Mouse (Mus musculus) intestine, embryonic 14.5 days (tissue): ENCODE results near the gene Ino80b. TPM values are rescaled to one million over a fixed set of nuclear protein-coding genes. Genes with fewer than 3 reads are reported as not detected.

ENCODE experiments used
- ATAC-seq: fragments of 200-750 bp; cut with Nextera tagmentation; replicated peaks from 2 replicates; pipeline ENCODE4 v1.8.0; 2017; ENCODE audit warnings: low read depth, moderate number of reproducible peaks, moderate TSS enrichment, moderate library complexity; ENCODE audit not compliant: low FRiP score, low TSS enrichment
- DNase-seq: peaks from one replicate; pipeline ENCODE4 v3.0.0-alpha.2; 2018; ENCODE audit warnings: low spot score
- H3K27ac ChIP-seq: fragments of 300-500 bp; sonication (generic); 2 replicates; pipeline ENCODE4 v1.5.1; 2014; ENCODE audit warnings: low read depth, mild to moderate bottlenecking, control low read depth
- H3K27me3 ChIP-seq: fragments of 300-500 bp; sonication (generic); replicated peaks from 2 replicates; pipeline ENCODE4 v1.6.1; 2014; ENCODE audit warnings: low read length, control low read depth; ENCODE audit not compliant: control insufficient read depth, insufficient read depth
- H3K36me3 ChIP-seq: fragments of 300-500 bp; sonication (generic); 2 replicates; pipeline ENCODE4 v1.6.1; 2014; ENCODE audit warnings: low read length, control low read depth; ENCODE audit not compliant: control insufficient read depth, insufficient read depth
- H3K4me1 ChIP-seq: fragments of 300-500 bp; sonication (generic); replicated peaks from 2 replicates; pipeline ENCODE4 v1.6.1; 2014; ENCODE audit warnings: low read length, control low read depth, mixed read lengths; ENCODE audit not compliant: control insufficient read depth, insufficient read depth
- H3K4me2 ChIP-seq: fragments of 300-500 bp; sonication (generic); 2 replicates; pipeline ENCODE4 v1.6.1; 2014; ENCODE audit warnings: low read length
- H3K4me3 ChIP-seq: fragments of 300-500 bp; sonication (generic); 2 replicates; pipeline ENCODE4 v1.5.1; 2014; ENCODE audit warnings: low read depth, low read length, control low read depth, mixed read lengths
- H3K9ac ChIP-seq: fragments of 300-500 bp; sonication (generic); 2 replicates; pipeline ENCODE4 v1.6.1; 2014; ENCODE audit warnings: mild to moderate bottlenecking, low read length
- H3K9me3 ChIP-seq: fragments of 300-500 bp; sonication (generic); 2 replicates; pipeline ENCODE4 v1.6.1; 2016; ENCODE audit warnings: low read length, control low read depth; ENCODE audit not compliant: control insufficient read depth
- WGBS: fragments of 180-500 bp; shearing (Covaris S2); extraction: QIAGEN DNeasy Blood & Tissue Kit; methylation state at CpG from one replicate; pipeline ENCODE4 v1.1.7; 2014; 5-methylcytosine and 5-hydroxymethylcytosine counted together
- polyA plus RNA-seq: library from polyadenylated mRNA; unstranded; fragments of >200 nt; fragmentation: Nextera tagmentation; extraction: Ambion mirVana; gene quantifications from 2 replicates; pipeline ENCODE4 v1.2.1, GENCODE M21; 2014

Gene Ino80b
- polyA plus RNA-seq, 1 experiment from 2014 or later, result 13.4 TPM

- H3K4me1 ChIP-seq, result peaks cover 12% of the 10 kb centered on the region
- peak overlapping the region; percentile 27 for H3K4me3 ChIP-seq
- no peak overlapping the region for H3K27ac ChIP-seq
- peaks cover 76% of the 10 kb centered on the region for H3K27me3 ChIP-seq
- DNase-seq (no peak), ATAC-seq (no peak)
- peak overlapping the region; percentile 44 for H3K4me2 ChIP-seq
- WGBS, result 11% methylated on average over 9 of the region's 9 CpGs
- H3K36me3 ChIP-seq, result no peaks in the 10 kb centered on the region
- H3K9me3 ChIP-seq, result no peaks in the 10 kb centered on the region
- 0 out of 2 replicates have a peak overlapping the region, but pooled peaks have one; percentile 16 for H3K9ac ChIP-seq
Measured at GRCm38 (mm10) chr6:83087926-83088260, 37.3 kb downstream of the Ino80b start.

- Histone ChIP-seq H3K9ac (0 out of 2 replicates have a peak overlapping the region, but pooled peaks have one; percentile 16), H3K4me2 (peak overlapping the region; percentile 44), H3K9me3 (no peaks in the 10 kb centered on the region), H3K36me3 (no peaks in the 10 kb centered on the region), H3K4me1 (peaks cover 12% of the 10 kb centered on the region), H3K4me3 (peak overlapping the region; percentile 27), H3K27ac (no peak overlapping the region), H3K27me3 (peaks cover 82% of the 10 kb centered on the region)
- 4% methylated on average over 47 of the region's 47 CpGs for WGBS
- ATAC-seq (no peak), DNase-seq (peak; percentile 73)
Measured at GRCm38 (mm10) chr6:83087205-83087925, 37.9 kb downstream of the Ino80b start.

- H3K4me2 ChIP-seq, result peak within 1 kb of the TSS; percentile 44
- WGBS, result 2% methylated on average over 42 of the region's 42 CpGs
- ATAC-seq, result no peak
- no peak within 1 kb of the TSS for H3K27ac ChIP-seq
- peak; percentile 65 for DNase-seq
- H3K36me3 ChIP-seq, result peaks cover 5% of the 10 kb centered on the region; the same call in 1 of the 2 replicates
- peaks cover 82% of the 10 kb centered on the region for H3K27me3 ChIP-seq
- H3K4me3 ChIP-seq, result peak within 1 kb of the TSS; percentile 21
- no peak within 1 kb of the TSS for H3K9ac ChIP-seq
- H3K9me3 ChIP-seq, result no peaks in the 10 kb centered on the region
- peaks cover 12% of the 10 kb centered on the region for H3K4me1 ChIP-seq
Measured at GRCm38 (mm10) chr6:83086121-83087035, 38.9 kb downstream of the Ino80b start, which contains the start of gene Lbx2. TSS of gene Lbx2 (plus strand) at chr6:83086367.

GRCm38 (mm10) chr6:83084477-83084876, 40.8 kb downstream of the Ino80b start:
- Histone ChIP-seq H3K27ac (no peak overlapping the region), H3K4me3 (no peak overlapping the region)

GRCm38 (mm10) chr6:83083497-83083896, 41.7 kb downstream of the Ino80b start:
- peaks cover 59% of the 10 kb centered on the region for H3K27me3 ChIP-seq
- peaks cover 19% of the 10 kb centered on the region for H3K4me1 ChIP-seq
- no peaks in the 10 kb centered on the region for H3K9me3 ChIP-seq
- no peak for DNase-seq
- no peak overlapping the region for H3K9ac ChIP-seq
- no peak overlapping the region for H3K4me3 ChIP-seq
- no peak for ATAC-seq
- H3K4me2 ChIP-seq, result no peak overlapping the region
- H3K27ac ChIP-seq, result no peak overlapping the region
- H3K36me3 ChIP-seq, result peaks cover 17% of the 10 kb centered on the region
- WGBS, result 21% methylated on average over 5 of the region's 5 CpGs

More at GRCm38 (mm10) chr6:83084477-83084876, 40.8 kb downstream of the Ino80b start:
- 10% methylated on average over 6 of the region's 6 CpGs for WGBS
- Histone ChIP-seq H3K9me3 (no peaks in the 10 kb centered on the region), H3K4me2 (no peak overlapping the region), H3K9ac (no peak overlapping the region), H3K27me3 (peaks cover 67% of the 10 kb centered on the region), H3K36me3 (peaks cover 17% of the 10 kb centered on the region), H3K4me1 (peaks cover 14% of the 10 kb centered on the region)
- no peak for ATAC-seq
- DNase-seq, result no peak

- peaks cover 48% of the 10 kb centered on the region for H3K27me3 ChIP-seq
- H3K9me3 ChIP-seq, result no peaks in the 10 kb centered on the region
- ATAC-seq (no peak), DNase-seq (no peak)
- H3K27ac ChIP-seq, result no peak overlapping the region
- H3K9ac ChIP-seq, result no peak overlapping the region
- H3K4me1 ChIP-seq, result peaks cover 12% of the 10 kb centered on the region
- no peak overlapping the region for H3K4me2 ChIP-seq
- H3K36me3 ChIP-seq, result peaks cover 17% of the 10 kb centered on the region
- no peak overlapping the region for H3K4me3 ChIP-seq
- WGBS, result 93% methylated on average over 5 of the region's 5 CpGs
Measured at GRCm38 (mm10) chr6:83080210-83080609, 45.0 kb downstream of the Ino80b start.

- DNase-seq (peak; percentile 100), ATAC-seq (peak; percentile 90)
- peaks cover 48% of the 10 kb centered on the region for H3K27me3 ChIP-seq
- peaks cover 12% of the 10 kb centered on the region for H3K4me1 ChIP-seq
- peak overlapping the region; percentile 68 for H3K9ac ChIP-seq
- WGBS, result under 1% methylated on average over 46 of the region's 46 CpGs
- H3K36me3 ChIP-seq, result peaks cover 17% of the 10 kb centered on the region
- H3K4me3 ChIP-seq, result peak overlapping the region; percentile 73
- H3K9me3 ChIP-seq, result no peaks in the 10 kb centered on the region
- peak overlapping the region; percentile 96 for H3K4me2 ChIP-seq
- peak overlapping the region; percentile 77 for H3K27ac ChIP-seq
Measured at GRCm38 (mm10) chr6:83078324-83078858, 46.8 kb downstream of the Ino80b start.

GRCm38 (mm10) chr6:83077630-83078323, 47.5 kb downstream of the Ino80b start, which contains the start of gene Pcgf1:
TSS of gene Pcgf1 (plus strand) at chr6:83077869.
- H3K4me3 ChIP-seq, result peak within 1 kb of the TSS; percentile 73
- peak within 1 kb of the TSS; percentile 68 for H3K9ac ChIP-seq
- peaks cover 12% of the 10 kb centered on the region for H3K4me1 ChIP-seq
- ATAC-seq (peak; percentile 70), DNase-seq (no peak)
- peaks cover 17% of the 10 kb centered on the region for H3K36me3 ChIP-seq
- under 1% methylated on average over 52 of the region's 54 CpGs for WGBS
- peak within 1 kb of the TSS; percentile 96 for H3K4me2 ChIP-seq
- H3K27me3 ChIP-seq, result peaks cover 47% of the 10 kb centered on the region
- peak within 1 kb of the TSS; percentile 77 for H3K27ac ChIP-seq
- no peaks in the 10 kb centered on the region for H3K9me3 ChIP-seq
